Mouse (Mus musculus): ENCODE results near the gene Sart3. TPM values are rescaled to one million over a fixed set of nuclear protein-coding genes. Genes with fewer than 3 reads are reported as not detected.

Gene Sart3
- 47.5 and 53.1 TPM in 2 replicates for polyA plus RNA-seq (2012; rRNA removed)

DNA sequence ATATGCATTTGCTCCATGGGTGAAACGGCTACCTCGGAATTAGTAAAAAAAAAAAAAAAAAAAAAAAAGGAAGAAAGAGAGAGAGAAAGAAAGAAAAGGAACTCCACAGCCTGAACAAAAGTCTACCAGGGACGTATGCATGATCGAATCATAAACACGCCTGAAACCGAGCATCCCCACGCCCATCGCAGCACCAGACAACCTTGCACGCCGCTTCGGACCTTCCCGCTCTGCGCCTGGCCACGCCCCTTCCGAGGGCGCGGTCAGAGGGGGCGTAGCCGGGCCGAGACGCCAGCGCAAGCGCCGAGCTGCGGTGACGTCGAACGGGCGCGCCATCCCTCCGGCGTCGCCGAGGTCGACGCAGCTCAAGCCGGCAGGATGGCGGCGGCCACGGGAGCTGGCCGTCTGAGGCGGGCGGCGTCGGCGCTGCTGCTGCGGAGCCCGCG lies at the start of gene Sart3, which contains the start of gene Iscu:
TSS of gene Sart3 (minus strand) at position 61 of the 446 bp plus-strand sequence.
TSS of gene Iscu (plus strand) at position 299 of the 446 bp plus-strand sequence.
- H3K4me1 ChIP-seq (replicated peaks; ENCODE audit: control insufficient read depth, insufficient read depth, low read length): peaks cover 30% of the 10 kb centered on the region
- peak within 1 kb of the TSS; percentile 73 for H3K4me3 ChIP-seq (ENCODE audit: control insufficient read depth, insufficient read depth, low read length)
- TF ChIP-seq CTCF (IDR thresholded peaks at IDR 0.05; ENCODE audit: borderline replicate concordance, control insufficient read depth, extremely low read depth, insufficient read depth, low read length, poor library complexity) (peak; percentile 70), POLR2A (IDR thresholded peaks at IDR 0.05; ENCODE audit: control insufficient read depth, extremely low read depth, insufficient read depth, low read length, poor library complexity) (peak; percentile 73; the same call in 1 of the 2 replicates)
- H3K27ac ChIP-seq (ENCODE audit: control insufficient read depth, insufficient read depth, low read length): peak within 1 kb of the TSS; percentile 67
- H3K27me3 ChIP-seq (ENCODE audit: control insufficient read depth, insufficient read depth, low read length): no peaks in the 10 kb centered on the region
- WGBS: under 1% methylated on average over 49 of the region's 49 CpGs
- H3K36me3 ChIP-seq (ENCODE audit: control insufficient read depth, insufficient read depth, low read length): no peaks in the 10 kb centered on the region
- peak; percentile 95 for DNase-seq

DNA sequence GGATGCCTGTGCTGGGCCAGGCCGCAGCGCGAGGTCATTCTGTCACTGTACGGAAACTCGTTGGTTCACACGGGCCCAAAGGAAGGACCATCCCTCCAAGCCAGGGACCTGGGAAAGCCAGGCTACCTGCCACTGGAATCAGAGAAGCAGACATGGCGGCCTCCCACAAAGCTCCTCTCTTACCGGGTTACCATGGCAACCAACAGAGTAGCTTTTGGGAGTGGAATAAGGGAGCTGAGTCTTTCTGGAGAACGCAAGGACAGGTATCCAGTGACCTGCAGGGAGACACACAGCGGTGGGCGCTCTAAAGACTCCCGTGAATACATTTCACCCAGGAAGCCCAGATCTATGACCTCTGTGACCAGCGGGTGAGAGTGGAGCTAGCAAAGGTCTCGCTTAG lies 46.3 kb upstream of the Sart3 start:
- H3K27me3 ChIP-seq (ENCODE audit: control insufficient read depth, insufficient read depth, low read length): no peaks in the 10 kb centered on the region; the same call in 1 of the 2 replicates
- no peak overlapping the region for H3K27ac ChIP-seq (ENCODE audit: control insufficient read depth, insufficient read depth, low read length)
- WGBS: 95% methylated on average over 14 of the region's 14 CpGs
- peaks cover 33% of the 10 kb centered on the region for H3K36me3 ChIP-seq (ENCODE audit: control insufficient read depth, insufficient read depth, low read length)
- peaks cover 15% of the 10 kb centered on the region for H3K4me1 ChIP-seq (replicated peaks; ENCODE audit: control insufficient read depth, insufficient read depth, low read length)
- H3K4me3 ChIP-seq (ENCODE audit: control insufficient read depth, insufficient read depth, low read length): no peak overlapping the region
- no peak for TF ChIP-seq POLR2A (IDR thresholded peaks at IDR 0.05; ENCODE audit: control insufficient read depth, extremely low read depth, insufficient read depth, low read length, poor library complexity)
- no peak for TF ChIP-seq CTCF (IDR thresholded peaks at IDR 0.05; ENCODE audit: borderline replicate concordance, control insufficient read depth, extremely low read depth, insufficient read depth, low read length, poor library complexity)
- DNase-seq: no peak

DNA sequence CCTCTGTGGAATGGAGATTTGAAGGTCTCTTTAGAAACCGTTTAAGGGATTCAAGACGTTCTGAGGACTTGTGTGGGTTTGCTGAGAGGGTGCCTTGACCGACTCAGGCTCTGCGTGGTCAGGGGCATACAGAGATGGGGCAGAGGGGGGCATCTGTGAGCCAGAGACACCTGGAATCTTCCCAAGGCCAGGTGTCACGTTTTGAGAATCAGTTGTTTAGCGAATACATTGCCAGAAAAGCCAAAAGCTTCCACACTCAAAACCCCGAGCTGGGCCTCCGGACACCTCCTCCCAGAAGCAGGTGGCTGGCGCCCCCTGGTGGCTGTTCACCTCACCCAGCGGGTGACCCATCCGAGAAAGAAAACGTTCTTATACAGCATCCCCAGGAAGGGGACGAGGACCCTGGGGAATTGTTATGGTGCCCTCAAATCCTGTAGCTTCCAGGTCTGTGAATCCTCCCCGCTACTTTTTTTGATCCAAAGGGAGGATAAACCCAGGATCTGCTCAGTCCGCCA lies 43.4 kb upstream of the Sart3 start:
- Histone ChIP-seq H3K36me3 (ENCODE audit: control insufficient read depth, insufficient read depth, low read length) (peaks cover 23% of the 10 kb centered on the region), H3K4me1 (replicated peaks; ENCODE audit: control insufficient read depth, insufficient read depth, low read length) (peaks cover 15% of the 10 kb centered on the region), H3K27ac (ENCODE audit: control insufficient read depth, insufficient read depth, low read length) (no peak overlapping the region), H3K27me3 (ENCODE audit: control insufficient read depth, insufficient read depth, low read length) (no peaks in the 10 kb centered on the region; the same call in 1 of the 2 replicates), H3K4me3 (ENCODE audit: control insufficient read depth, insufficient read depth, low read length) (no peak overlapping the region)
- TF ChIP-seq POLR2A (IDR thresholded peaks at IDR 0.05; ENCODE audit: control insufficient read depth, extremely low read depth, insufficient read depth, low read length, poor library complexity) (no peak), CTCF (IDR thresholded peaks at IDR 0.05; ENCODE audit: borderline replicate concordance, control insufficient read depth, extremely low read depth, insufficient read depth, low read length, poor library complexity) (peak; percentile 96)
- DNase-seq: peak; percentile 74
- 14% methylated on average over 15 of the region's 15 CpGs for WGBS

DNA sequence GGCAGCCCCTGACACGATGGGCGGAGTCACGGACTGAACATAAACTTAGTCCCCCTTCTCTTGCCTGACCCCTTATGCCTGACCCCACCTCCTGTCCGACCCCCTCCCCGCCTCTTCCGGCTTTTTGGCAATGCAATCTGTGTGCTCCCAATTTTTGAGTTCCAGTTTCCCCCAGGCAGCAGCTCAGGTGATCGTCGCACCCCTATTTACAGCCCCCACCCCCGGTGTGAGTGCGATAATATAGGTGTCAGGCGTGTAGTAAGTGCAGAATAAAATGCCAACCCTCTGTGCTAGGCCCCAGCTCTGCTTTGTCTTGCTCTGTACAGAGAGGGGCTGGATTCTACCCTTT lies 42.7 kb upstream of the Sart3 start:
- no peaks in the 10 kb centered on the region; the same call in 1 of the 2 replicates for H3K27me3 ChIP-seq (ENCODE audit: control insufficient read depth, insufficient read depth, low read length)
- no peak for DNase-seq
- WGBS: 82% methylated on average over 11 of the region's 11 CpGs
- peaks cover 22% of the 10 kb centered on the region for H3K36me3 ChIP-seq (ENCODE audit: control insufficient read depth, insufficient read depth, low read length)
- no peak overlapping the region for H3K27ac ChIP-seq (ENCODE audit: control insufficient read depth, insufficient read depth, low read length)
- H3K4me1 ChIP-seq (replicated peaks; ENCODE audit: control insufficient read depth, insufficient read depth, low read length): peaks cover 15% of the 10 kb centered on the region
- H3K4me3 ChIP-seq (ENCODE audit: control insufficient read depth, insufficient read depth, low read length): no peak overlapping the region
- TF ChIP-seq CTCF (IDR thresholded peaks at IDR 0.05; ENCODE audit: borderline replicate concordance, control insufficient read depth, extremely low read depth, insufficient read depth, low read length, poor library complexity) (no peak), POLR2A (IDR thresholded peaks at IDR 0.05; ENCODE audit: control insufficient read depth, extremely low read depth, insufficient read depth, low read length, poor library complexity) (no peak)

DNA sequence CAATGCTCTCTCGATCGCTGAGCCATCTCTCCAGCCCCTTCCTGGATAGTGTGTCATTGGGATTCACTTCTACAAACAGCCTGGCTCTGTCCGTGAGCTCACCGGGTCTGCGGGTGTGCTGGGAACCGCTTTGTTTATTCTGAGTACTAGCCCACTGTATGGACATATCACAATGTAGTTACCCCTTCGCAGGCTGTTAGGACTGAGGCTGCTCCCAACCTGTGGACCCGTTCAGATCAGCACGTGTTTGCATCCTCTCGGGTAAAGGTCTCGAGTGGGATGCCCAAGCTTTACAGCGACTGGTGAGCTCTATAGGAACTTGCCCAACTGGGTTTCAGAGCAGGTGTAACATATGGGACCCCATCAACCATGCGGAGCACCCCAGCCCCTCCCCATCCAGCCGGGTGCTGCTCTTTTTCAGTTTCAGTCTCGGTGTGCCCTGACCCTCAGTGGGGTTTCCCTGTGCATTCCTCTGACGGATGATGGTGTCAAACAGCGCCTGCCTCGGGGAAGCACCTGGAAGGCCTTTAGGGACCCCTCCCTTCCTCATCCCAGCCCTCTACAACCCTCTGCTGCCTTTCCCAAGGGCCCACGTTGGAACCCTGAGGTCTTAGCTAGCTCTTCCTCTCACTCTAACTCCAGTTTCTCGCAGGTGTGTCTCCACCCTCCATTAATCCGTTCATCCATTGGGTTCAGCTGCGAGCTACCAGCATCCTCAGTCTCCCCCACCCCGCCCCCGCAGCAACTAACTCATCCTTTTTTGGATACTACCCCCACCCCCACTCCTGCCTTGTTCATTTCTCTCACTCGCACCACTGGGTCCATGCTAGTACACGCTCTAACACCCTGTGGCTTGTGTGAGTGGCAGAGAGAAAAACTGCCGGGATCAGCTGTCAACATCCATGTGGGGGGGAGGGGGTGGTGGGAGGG lies 42.1 kb upstream of the Sart3 start:
- TF ChIP-seq POLR2A (IDR thresholded peaks at IDR 0.05; ENCODE audit: control insufficient read depth, extremely low read depth, insufficient read depth, low read length, poor library complexity): no peak
- no peak for TF ChIP-seq CTCF (IDR thresholded peaks at IDR 0.05; ENCODE audit: borderline replicate concordance, control insufficient read depth, extremely low read depth, insufficient read depth, low read length, poor library complexity)
- H3K36me3 ChIP-seq (ENCODE audit: control insufficient read depth, insufficient read depth, low read length): peaks cover 16% of the 10 kb centered on the region
- WGBS: 55% methylated on average over 27 of the region's 27 CpGs
- DNase-seq: no peak
- H3K4me3 ChIP-seq (ENCODE audit: control insufficient read depth, insufficient read depth, low read length): no peak overlapping the region
- no peak overlapping the region for H3K27ac ChIP-seq (ENCODE audit: control insufficient read depth, insufficient read depth, low read length)
- no peaks in the 10 kb centered on the region; the same call in 1 of the 2 replicates for H3K27me3 ChIP-seq (ENCODE audit: control insufficient read depth, insufficient read depth, low read length)
- peaks cover 15% of the 10 kb centered on the region for H3K4me1 ChIP-seq (replicated peaks; ENCODE audit: control insufficient read depth, insufficient read depth, low read length)

DNA sequence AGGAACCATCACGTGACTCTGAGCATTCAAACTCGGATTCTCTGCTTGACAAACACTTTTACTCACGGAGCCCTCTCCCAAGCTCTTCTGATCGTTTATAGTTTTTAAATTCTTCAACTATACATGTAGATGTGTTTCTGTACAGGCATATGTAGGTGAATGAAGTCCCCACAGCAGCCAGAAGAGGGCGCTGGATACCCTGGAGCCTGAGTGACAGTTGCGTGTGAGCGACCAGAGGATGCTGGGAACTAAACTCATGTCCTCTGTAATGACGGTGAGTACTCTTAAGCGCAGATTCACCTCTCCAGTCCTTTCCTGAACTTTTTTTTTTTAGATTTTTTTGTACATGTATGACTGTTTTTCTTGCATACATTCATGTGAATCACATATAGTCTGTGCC lies 41.3 kb upstream of the Sart3 start:
- H3K4me1 ChIP-seq (replicated peaks; ENCODE audit: control insufficient read depth, insufficient read depth, low read length): peaks cover 15% of the 10 kb centered on the region
- peaks cover 8% of the 10 kb centered on the region for H3K36me3 ChIP-seq (ENCODE audit: control insufficient read depth, insufficient read depth, low read length)
- TF ChIP-seq CTCF (IDR thresholded peaks at IDR 0.05; ENCODE audit: borderline replicate concordance, control insufficient read depth, extremely low read depth, insufficient read depth, low read length, poor library complexity) (no peak), POLR2A (IDR thresholded peaks at IDR 0.05; ENCODE audit: control insufficient read depth, extremely low read depth, insufficient read depth, low read length, poor library complexity) (no peak)
- no peak overlapping the region for H3K27ac ChIP-seq (ENCODE audit: control insufficient read depth, insufficient read depth, low read length)
- no peak for DNase-seq
- WGBS: 42% methylated on average over 9 of the region's 9 CpGs
- H3K4me3 ChIP-seq (ENCODE audit: control insufficient read depth, insufficient read depth, low read length): no peak overlapping the region
- H3K27me3 ChIP-seq (ENCODE audit: control insufficient read depth, insufficient read depth, low read length): no peaks in the 10 kb centered on the region; the same call in 1 of the 2 replicates
